Mouse (Mus musculus) cerebellum, adult 8-10 months (tissue): ENCODE measurements around the gene Slc2a5.

Experiments used
- DNase-seq: peaks from one replicate; pipeline ENCODE4 v3.0.0; 2022

Slc2a5 gene

GRCm38 (mm10) chr4:150105671-150106070 is 13.4 kb upstream of the Slc2a5 start:
- no peak for DNase-seq

- DNase-seq, result no peak
Measured at GRCm38 (mm10) chr4:150106637-150107036, 12.4 kb upstream of the Slc2a5 start.

DNA sequence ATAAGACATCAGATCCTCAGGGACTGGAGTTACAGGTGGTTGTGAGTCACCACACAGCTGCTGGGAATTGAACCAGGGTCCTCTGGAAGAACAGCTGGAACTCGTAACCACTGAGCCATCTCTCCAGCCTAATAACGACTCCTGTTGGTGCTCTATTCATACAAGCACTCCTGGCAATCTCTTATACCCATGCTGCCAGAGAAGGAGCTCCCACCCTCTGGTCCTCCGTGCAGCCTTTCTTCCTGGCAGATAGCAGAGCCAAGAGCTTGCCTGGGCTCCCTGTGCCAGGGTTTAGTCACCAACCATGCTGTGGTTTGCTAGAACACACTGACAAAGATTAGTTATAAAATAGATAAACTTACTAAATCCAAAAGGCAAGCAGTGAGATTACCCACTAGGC is 9.4 kb upstream of the Slc2a5 start:
- DNase-seq, result no peak

GRCm38 (mm10) chr4:150110373-150110772 is 8.7 kb upstream of the Slc2a5 start:
- DNase-seq, result no peak

DNA sequence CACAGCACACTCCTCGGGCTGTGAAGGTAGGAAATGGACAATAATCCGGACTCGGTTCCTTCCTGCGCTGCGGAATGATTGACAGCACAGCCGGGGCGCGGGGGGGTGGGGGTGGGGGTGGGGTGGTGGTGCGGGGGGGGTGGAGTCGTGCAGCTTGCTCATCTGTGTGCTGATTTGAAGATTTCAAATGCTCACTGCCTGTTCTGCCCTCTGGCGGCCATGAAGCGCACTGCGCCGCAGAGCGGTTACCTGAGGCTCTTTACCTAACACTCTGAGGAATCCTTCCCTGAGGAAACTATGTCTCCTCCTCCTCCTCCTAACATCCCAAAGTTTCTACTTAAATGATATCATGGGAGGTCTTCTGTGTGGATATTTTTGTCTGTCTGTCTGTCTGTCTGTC is 6.2 kb upstream of the Slc2a5 start:
- peak; percentile 79 for DNase-seq

DNA sequence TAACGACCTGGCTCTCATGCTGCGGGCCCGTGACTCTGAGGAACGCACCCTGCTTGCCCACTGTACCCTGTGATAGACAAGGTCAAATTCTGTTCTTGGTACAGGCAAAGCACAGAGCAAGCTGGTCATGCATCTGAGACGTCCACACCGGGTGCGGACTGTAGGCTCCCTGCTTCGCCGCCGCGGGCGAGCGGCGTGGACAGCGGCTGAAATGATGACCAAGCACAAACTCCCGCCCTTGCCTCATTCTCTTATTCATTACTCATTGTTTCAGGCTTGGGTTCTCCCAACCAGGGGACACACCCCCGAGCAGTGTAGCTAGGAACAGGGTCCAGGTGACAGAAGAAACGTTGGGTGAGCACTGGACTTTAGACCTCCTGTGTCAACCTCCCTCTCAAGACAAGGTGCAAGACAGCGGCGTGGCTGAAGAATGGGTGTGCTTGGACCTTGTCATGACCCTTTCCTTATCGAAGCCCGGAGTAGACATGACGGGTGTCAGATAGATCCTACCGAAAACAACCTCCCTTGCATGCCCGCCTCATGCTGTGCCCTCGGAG is 4.5 kb upstream of the Slc2a5 start:
- no peak for DNase-seq

DNA sequence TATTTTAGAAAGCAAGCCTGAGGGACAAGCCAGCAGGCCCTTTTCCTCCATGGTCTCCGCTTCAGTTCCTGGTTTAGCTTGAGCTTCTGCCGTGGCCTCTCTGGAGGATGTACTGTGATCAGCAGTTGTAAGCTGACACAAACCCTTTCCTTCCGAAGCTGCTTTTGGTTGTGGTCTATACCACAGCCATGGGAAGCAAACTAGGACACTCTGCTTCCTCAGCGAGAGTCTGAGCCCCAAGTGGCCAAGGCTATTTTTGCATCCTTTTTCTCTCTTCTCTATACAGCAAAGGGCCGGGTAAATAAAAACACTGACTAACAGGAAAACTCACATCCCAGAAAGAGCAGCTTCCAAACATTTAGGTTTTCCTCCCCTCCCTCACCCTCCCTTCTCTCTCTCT is 1.8 kb upstream of the Slc2a5 start:
- no peak for DNase-seq

- DNase-seq, result no peak
Measured at GRCm38 (mm10) chr4:150118163-150118562, 920 bp upstream of the Slc2a5 start.

DNA sequence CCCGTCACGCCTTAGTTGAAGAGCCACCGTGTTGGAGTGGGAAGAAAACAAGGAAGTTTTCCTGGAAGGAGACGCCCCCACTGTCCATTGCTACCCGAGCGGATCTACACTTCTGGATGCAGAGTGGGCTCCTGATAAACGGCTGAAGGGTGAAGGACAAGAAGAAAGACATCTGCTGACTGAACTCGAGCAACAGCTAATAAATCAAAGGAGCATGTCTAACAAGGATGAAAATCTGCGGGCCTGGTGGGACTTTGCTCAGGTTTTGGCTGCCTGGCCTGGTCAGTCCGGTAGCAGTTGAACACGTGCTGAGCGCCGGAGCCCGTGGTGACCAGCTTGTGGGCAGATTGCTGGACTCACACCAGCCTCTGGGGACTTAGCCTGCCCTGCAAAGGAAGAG is 557 bp downstream of the Slc2a5 start:
- DNase-seq, result no peak

DNA sequence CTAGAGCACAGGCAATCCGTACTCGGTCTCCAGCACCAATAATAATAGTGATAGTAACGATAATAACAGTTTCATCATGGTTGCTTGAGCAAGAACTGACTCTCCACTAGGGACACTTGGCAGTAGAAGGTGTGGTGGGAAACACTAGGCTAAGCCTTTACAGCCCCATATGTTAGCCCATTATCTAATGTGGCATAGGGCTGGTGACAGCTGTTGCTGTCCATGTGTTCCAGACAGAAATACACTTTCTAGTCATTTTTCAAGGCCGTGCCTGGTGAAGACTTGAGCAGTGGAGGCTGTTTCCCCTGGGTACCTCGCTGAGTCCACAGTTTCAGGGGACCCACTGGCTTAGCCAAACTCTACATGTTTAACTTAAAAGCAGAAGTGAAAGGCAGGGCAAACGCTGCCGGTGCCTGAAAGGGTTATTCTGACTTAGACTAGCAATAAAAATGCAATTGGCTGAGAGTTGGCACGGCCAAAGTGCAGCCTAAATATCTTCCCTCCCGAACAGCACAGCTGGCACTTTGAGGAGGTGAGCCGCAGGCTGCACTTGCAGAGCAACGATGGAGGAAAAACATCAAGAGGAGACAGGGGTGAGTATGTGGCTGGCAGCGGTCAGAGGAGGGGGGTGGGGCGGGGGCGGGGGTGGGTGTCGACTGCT is 1.2 kb downstream of the Slc2a5 start:
- DNase-seq, result no peak

DNA sequence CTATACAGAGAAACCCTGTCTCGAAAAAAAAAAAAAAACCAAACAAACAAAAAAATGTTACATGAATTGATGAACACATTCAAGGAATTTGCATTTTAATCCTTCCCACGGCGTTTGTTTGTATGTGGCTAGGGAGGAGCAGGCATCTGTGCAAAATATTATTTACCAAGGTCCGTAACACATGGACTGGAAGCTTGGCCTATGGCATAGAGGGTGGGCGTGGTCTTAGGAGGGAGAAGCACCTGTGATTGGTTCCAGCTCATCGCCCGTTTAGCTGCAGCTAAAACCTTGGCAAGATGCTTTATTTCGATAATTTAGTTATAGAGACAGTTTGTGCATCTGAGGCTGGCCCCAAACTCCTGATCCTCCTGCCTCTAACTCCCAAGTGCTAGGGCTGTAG is 2.3 kb downstream of the Slc2a5 start:
- no peak for DNase-seq

GRCm38 (mm10) chr4:150122476-150122875 is 3.4 kb downstream of the Slc2a5 start:
- no peak for DNase-seq

- DNase-seq, result no peak
Measured at GRCm38 (mm10) chr4:150126373-150126772, 7.3 kb downstream of the Slc2a5 start.

DNA sequence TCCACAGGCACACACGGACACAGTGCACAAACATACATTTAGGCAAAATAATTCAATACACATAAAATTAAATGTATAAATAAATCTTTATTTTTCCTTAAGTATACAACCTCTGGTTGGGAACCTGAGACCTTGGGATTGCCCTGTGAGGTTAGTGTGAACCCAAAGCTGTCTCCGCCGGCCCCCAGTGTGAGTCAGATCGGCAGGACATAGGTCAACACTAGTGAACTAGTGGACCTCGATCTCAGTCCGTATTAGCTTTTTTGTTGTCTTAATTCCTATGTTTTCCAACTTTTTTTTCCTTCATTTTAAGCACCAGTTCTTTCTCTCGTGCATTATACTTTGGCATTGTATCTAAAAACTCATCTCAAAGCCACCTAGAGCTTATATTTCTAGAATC is 8.8 kb downstream of the Slc2a5 start:
- DNase-seq, result no peak

- no peak for DNase-seq
Measured at GRCm38 (mm10) chr4:150128571-150128970, 9.5 kb downstream of the Slc2a5 start.

DNA sequence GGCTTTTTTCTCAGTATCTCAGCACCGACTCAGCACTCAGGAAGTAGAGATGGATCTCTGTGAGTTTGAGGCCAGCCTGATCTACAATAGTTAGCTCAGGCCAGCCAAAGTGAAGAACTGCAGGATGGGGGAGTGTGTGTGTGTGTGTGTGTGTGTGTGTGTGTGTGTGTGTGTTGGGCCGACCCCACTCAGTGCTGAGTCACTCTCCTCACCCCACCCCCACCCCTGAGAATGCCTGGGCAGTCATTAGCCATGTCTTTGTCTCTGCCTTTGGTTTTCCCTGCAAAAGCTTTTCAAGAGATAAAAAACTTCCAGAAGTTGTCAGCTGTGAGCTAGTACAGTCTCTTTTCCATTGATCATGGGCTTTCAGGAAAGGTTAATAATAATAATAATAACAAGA is 11.6 kb downstream of the Slc2a5 start:
- no peak for DNase-seq

GRCm38 (mm10) chr4:150132692-150133271 is 13.7 kb downstream of the Slc2a5 start:
- no peak for DNase-seq

DNA sequence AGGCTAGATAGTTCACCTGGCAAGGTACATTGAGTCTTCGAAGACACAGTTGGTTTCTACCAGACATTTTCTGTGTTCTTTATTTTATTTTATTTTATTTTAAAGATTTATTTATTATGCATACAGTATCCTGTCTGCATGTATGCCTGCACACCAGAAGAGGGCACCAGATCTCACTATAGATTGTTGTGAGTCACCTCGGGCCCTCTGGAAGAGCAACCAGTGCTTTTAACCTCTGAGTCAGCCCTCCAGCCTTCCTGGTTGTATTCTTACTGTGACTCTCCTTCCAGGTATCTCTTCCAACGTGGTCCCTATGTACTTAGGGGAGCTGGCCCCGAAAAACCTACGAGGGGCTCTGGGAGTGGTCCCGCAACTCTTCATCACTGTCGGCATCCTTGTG is 16.2 kb downstream of the Slc2a5 start:
- DNase-seq, result no peak

DNA sequence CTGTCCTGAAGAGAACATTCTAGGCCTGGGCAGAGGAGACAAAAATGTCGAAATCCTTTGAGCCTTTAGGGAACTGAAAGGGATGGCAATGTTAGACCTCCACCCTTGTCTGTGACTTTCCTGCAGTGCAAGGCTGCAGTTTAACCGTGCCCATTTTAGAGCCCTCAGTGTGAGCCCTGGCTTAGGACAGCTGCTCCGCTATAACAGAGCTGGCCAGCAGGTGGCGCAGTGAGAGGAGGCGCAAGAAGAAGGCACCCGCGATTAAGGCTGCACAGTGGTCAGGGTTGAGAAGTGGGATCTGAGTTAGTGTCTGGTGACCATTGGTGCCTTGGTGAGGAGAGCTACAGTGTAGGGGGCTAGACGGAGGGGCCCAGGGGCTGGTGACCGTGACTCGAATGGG is 17.6 kb downstream of the Slc2a5 start:
- peak; percentile 72 for DNase-seq

DNA sequence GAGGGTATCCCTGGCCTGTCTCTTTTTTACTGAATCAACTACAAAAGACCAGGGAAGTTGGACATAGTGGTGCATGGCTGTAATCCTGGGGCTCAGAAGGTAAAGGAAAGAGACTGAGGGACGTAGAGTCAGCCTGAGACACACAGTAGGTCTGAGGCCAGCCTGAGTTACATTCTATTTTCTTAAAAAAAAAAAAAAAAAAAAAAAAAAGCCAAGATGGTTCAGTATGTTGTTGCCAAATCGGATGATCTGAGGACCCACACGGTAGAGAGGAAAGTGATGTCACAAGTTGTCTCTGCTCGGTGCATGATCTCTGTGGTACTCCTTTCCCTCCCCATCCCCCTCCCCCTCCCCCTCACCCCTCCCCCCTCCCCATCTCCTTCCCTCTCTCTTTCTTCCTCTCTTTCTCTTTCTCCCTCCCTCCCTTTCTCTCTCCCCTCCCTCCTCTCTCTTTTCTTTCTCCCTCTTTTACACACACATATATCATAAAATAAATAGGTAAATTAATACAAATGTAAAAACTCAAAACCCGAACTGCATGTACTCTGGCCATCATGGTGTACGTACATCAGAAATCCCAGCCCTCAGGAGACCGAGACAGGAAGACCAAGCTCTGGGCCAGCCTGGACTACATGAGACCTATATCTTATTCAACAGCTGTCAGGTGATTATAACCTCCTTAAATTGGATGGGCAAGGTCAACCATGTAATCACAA is 18.4 kb downstream of the Slc2a5 start:
- no peak for DNase-seq

- DNase-seq, result peak; percentile 19
Measured at GRCm38 (mm10) chr4:150138084-150138543, 19.0 kb downstream of the Slc2a5 start.

DNA sequence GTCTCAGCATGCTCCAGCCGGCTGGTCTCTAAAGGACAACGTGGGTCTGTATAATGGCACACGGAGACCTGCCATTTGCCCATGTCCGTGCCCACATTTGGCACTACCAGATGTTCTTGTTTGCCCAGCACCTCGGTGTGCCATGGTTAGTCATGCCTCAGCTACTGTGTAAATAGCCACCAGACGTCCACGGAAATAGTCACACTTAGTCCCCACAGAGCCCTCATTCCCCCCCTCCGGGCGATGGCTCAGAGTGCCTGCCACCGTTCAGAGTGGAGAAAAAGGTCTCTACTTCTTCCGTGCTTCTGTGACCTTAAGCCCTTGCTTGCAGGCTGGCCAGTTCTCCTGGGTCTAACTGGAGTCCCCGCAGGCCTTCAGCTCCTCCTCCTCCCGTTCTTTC is 20.0 kb downstream of the Slc2a5 start:
- DNase-seq, result no peak

- DNase-seq, result no peak
Measured at GRCm38 (mm10) chr4:150140346-150140745, 21.3 kb downstream of the Slc2a5 start.

- DNase-seq, result no peak
Measured at GRCm38 (mm10) chr4:150144242-150144641, 25.2 kb downstream of the Slc2a5 start.
